Mouse (Mus musculus) effector memory CD4-positive, alpha-beta T cell, adult 7 months (primary cell): ENCODE data around the gene Slc22a16. TPM values are rescaled to one million over a fixed set of nuclear protein-coding genes. Genes with fewer than 3 reads are reported as not detected.

Source experiments
- polyA plus RNA-seq: library from polyadenylated mRNA; unstranded; fragments of 100-300 nt; shearing (Covaris generic); gene quantifications from one replicate; pipeline ENCODE4 v1.2.1, GENCODE M21; 2017

The Slc22a16 gene
- polyA plus RNA-seq: not detected

DNA sequence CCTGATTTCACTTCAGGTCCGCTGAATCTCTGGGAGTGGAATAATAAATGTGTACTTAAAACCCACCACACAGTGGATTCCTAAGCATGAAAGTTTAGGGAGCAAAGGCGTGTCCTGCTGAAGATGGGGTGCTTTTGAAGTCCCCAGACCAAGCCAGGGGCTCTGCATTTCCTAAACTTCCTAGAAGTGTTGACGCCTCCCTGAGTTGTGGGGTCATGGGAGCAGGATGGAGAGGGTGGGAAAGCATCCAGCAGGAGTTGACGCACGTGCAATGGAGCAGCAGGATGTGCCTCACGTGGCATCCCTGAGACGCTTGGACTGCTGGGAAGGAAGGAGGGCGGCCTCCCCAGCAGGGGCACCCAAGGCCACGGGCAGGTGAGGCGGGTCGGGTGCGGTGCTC, at the start of gene Slc22a16:
TSS of gene Slc22a16 (plus strand) at position 301 of the 400 bp plus-strand sequence.

DNA sequence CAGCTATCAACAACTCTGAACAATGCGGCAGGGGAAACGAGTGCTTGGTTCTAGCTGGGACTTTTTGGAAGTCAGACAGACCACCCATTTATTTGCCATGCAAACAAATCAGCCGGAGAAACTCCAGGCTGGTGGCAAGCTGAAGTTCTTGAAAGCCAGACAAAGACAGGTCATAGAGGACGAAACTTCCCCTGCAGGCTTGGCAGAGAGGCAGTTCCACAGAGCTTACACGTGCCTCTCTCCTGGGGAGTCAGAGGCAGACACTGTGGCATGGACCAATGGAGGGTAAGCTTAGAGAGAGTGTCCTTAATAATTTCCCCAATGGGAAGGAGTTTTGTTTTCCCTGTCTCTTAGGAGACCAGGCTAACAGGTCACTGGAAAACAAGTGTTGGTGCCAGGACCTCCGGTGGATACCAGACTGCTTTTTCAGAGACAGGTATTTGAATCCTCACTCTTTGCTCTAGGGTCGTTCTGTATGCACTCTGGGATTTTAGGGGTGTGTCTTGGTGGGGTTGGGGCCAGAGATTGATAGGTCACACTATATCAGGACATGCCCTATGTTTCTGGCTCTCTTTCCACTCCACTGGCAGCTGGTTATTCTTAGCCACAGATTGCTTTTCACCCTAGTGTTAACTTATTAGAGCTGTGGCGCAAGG, 59.6 kb downstream of the Slc22a16 start, which contains the start of gene Ddo:
TSS of gene Ddo (plus strand) at position 356 of the 656 bp plus-strand sequence.

Other genes starting within 250 kb of the Slc22a16 start
- 26.8 TPM for gene Cdk19, start 230.8 kb upstream of the Slc22a16 start, polyA plus RNA-seq
- 0.48 TPM for gene Ddo, start 59.7 kb downstream of the Slc22a16 start, polyA plus RNA-seq
- gene Mettl24, start 112.9 kb downstream of the Slc22a16 start, polyA plus RNA-seq: not detected